Mouse (Mus musculus) liver, embryonic 16.5 days (tissue): Measurements from ENCODE around the gene Ifitm5. TPM values are rescaled to one million over a fixed set of nuclear protein-coding genes. Genes with fewer than 3 reads are reported as not detected.

Experiments used
- ATAC-seq: fragments of 200-750 bp; cut with Nextera tagmentation; 2 replicates; pipeline ENCODE4 v1.8.0; 2017; ENCODE audit warnings: low read depth, mild to moderate bottlenecking, moderate number of reproducible peaks, moderate library complexity
- H3K27ac ChIP-seq: fragments of 300-500 bp; sonication (generic); 2 replicates; pipeline ENCODE4 v1.5.1; 2014; ENCODE audit warnings: mild to moderate bottlenecking, low read length
- H3K27me3 ChIP-seq: fragments of 300-500 bp; sonication (generic); 2 replicates; pipeline ENCODE4 v1.6.1; 2014; ENCODE audit warnings: low read depth, low read length, mixed read lengths; ENCODE audit not compliant: control insufficient read depth, insufficient read depth
- H3K36me3 ChIP-seq: fragments of 300-500 bp; sonication (generic); 2 replicates; pipeline ENCODE4 v1.6.1; 2014; ENCODE audit warnings: mild to moderate bottlenecking; ENCODE audit not compliant: control insufficient read depth, insufficient read depth
- H3K4me1 ChIP-seq: fragments of 300-500 bp; sonication (generic); 2 replicates; pipeline ENCODE4 v1.6.1; 2014; ENCODE audit warnings: low read depth, low read length, mixed read lengths; ENCODE audit not compliant: control insufficient read depth
- H3K4me2 ChIP-seq: fragments of 300-500 bp; sonication (generic); 2 replicates; pipeline ENCODE4 v1.6.1; 2014; ENCODE audit warnings: low read depth, low read length, mixed read lengths
- H3K4me3 ChIP-seq: fragments of 300-500 bp; sonication (generic); 2 replicates; pipeline ENCODE4 v1.5.1; 2014; ENCODE audit warnings: low read depth, mild to moderate bottlenecking, low read length
- H3K9ac ChIP-seq: fragments of 300-500 bp; sonication (generic); 2 replicates; pipeline ENCODE4 v1.6.1; 2014; ENCODE audit warnings: low read depth, low read length
- H3K9me3 ChIP-seq: fragments of 300-500 bp; sonication (generic); replicated peaks from 2 replicates; pipeline ENCODE4 v1.6.1; 2016; ENCODE audit warnings: low read length; ENCODE audit not compliant: control insufficient read depth
- WGBS: fragments of 180-500 bp; shearing (Covaris S2); extraction: QIAGEN DNeasy Blood & Tissue Kit; methylation state at CpG from one replicate; pipeline ENCODE4 v1.1.7; 2014; ENCODE audit not compliant: insufficient replicate concordance; 5-methylcytosine and 5-hydroxymethylcytosine counted together
- polyA plus RNA-seq: library from polyadenylated mRNA; unstranded; fragments of >200 nt; fragmentation: Nextera tagmentation; extraction: Ambion mirVana; gene quantifications from 2 replicates; pipeline ENCODE4 v1.2.1, GENCODE M21; 2015

Ifitm5 gene
- polyA plus RNA-seq, 1 experiment from 2014 or later: 0.26 TPM

- Histone ChIP-seq H3K9ac (peak overlapping the region; percentile 58), H3K36me3 (no peaks in the 10 kb centered on the region), H3K27me3 (no peaks in the 10 kb centered on the region), H3K4me3 (peak overlapping the region; percentile 59), H3K9me3 (no peaks in the 10 kb centered on the region), H3K27ac (peak overlapping the region; percentile 78), H3K4me2 (peak overlapping the region; percentile 59), H3K4me1 (peaks cover 17% of the 10 kb centered on the region)
- no peak for ATAC-seq
- WGBS: 1% methylated on average over 17 of the region's 17 CpGs
Measured at GRCm38 (mm10) chr7:140955342-140955741, 5.3 kb upstream of the Ifitm5 start.

- H3K27ac ChIP-seq: peak overlapping the region; percentile 78
- no peaks in the 10 kb centered on the region for H3K9me3 ChIP-seq
- peak overlapping the region; percentile 59 for H3K4me2 ChIP-seq
- 6% methylated on average over 9 of the region's 9 CpGs for WGBS
- peak; percentile 61 for ATAC-seq
- peak overlapping the region; percentile 59 for H3K4me3 ChIP-seq
- no peaks in the 10 kb centered on the region for H3K27me3 ChIP-seq
- H3K36me3 ChIP-seq: no peaks in the 10 kb centered on the region
- peaks cover 17% of the 10 kb centered on the region for H3K4me1 ChIP-seq
- no peak overlapping the region; the same call in 1 of the 2 replicates for H3K9ac ChIP-seq
Measured at GRCm38 (mm10) chr7:140954733-140955071, 4.6 kb upstream of the Ifitm5 start.

- 25% methylated on average over 15 of the region's 15 CpGs for WGBS
- H3K9me3 ChIP-seq: no peaks in the 10 kb centered on the region
- ATAC-seq: no peak
- no peaks in the 10 kb centered on the region for H3K36me3 ChIP-seq
- H3K27me3 ChIP-seq: no peaks in the 10 kb centered on the region
- H3K4me2 ChIP-seq: peak overlapping the region; percentile 59
- H3K27ac ChIP-seq: peak overlapping the region; percentile 76
- no peak overlapping the region; the same call in 1 of the 2 replicates for H3K9ac ChIP-seq
- peaks cover 17% of the 10 kb centered on the region for H3K4me1 ChIP-seq
- peak overlapping the region; percentile 59 for H3K4me3 ChIP-seq
Measured at GRCm38 (mm10) chr7:140953800-140954732, 4.0 kb upstream of the Ifitm5 start.

GRCm38 (mm10) chr7:140953133-140953532, 3.0 kb upstream of the Ifitm5 start:
- no peak for ATAC-seq
- H3K27me3 ChIP-seq: no peaks in the 10 kb centered on the region
- no peak overlapping the region for H3K27ac ChIP-seq
- H3K4me1 ChIP-seq: peaks cover 17% of the 10 kb centered on the region
- H3K9ac ChIP-seq: no peak overlapping the region
- no peaks in the 10 kb centered on the region for H3K36me3 ChIP-seq
- H3K9me3 ChIP-seq: no peaks in the 10 kb centered on the region
- 49% methylated on average over 11 of the region's 11 CpGs for WGBS
- H3K4me3 ChIP-seq: no peak overlapping the region
- no peak overlapping the region for H3K4me2 ChIP-seq

- ATAC-seq: no peak
- Histone ChIP-seq H3K27ac (no peak overlapping the region), H3K9ac (no peak overlapping the region), H3K4me2 (no peak overlapping the region), H3K27me3 (no peaks in the 10 kb centered on the region), H3K4me3 (no peak overlapping the region), H3K9me3 (no peaks in the 10 kb centered on the region), H3K4me1 (peaks cover 17% of the 10 kb centered on the region), H3K36me3 (no peaks in the 10 kb centered on the region)
- 63% methylated on average over 7 of the region's 7 CpGs for WGBS
Measured at GRCm38 (mm10) chr7:140952441-140952840, 2.4 kb upstream of the Ifitm5 start.

- no peak for ATAC-seq
- H3K4me1 ChIP-seq: peaks cover 17% of the 10 kb centered on the region
- no peaks in the 10 kb centered on the region for H3K27me3 ChIP-seq
- H3K9me3 ChIP-seq: no peaks in the 10 kb centered on the region
- H3K36me3 ChIP-seq: no peaks in the 10 kb centered on the region
- no peak overlapping the region for H3K4me2 ChIP-seq
- no peak overlapping the region for H3K4me3 ChIP-seq
- no peak overlapping the region for H3K27ac ChIP-seq
- WGBS: 52% methylated on average over 6 of the region's 6 CpGs
- no peak overlapping the region for H3K9ac ChIP-seq
Measured at GRCm38 (mm10) chr7:140951765-140952164, 1.7 kb upstream of the Ifitm5 start.

- Histone ChIP-seq H3K9ac (no peak overlapping the region), H3K27me3 (no peaks in the 10 kb centered on the region), H3K4me3 (no peak overlapping the region), H3K4me2 (no peak overlapping the region), H3K27ac (no peak overlapping the region), H3K4me1 (peaks cover 10% of the 10 kb centered on the region), H3K9me3 (no peaks in the 10 kb centered on the region), H3K36me3 (no peaks in the 10 kb centered on the region)
- WGBS: 55% methylated on average over 8 of the region's 8 CpGs
- ATAC-seq: no peak
Measured at GRCm38 (mm10) chr7:140951051-140951450, 960 bp upstream of the Ifitm5 start.

- H3K4me3 ChIP-seq: no peak overlapping the region
- 60% methylated on average over 6 of the region's 6 CpGs for WGBS
- ATAC-seq: no peak
- no peak overlapping the region for H3K9ac ChIP-seq
- H3K4me1 ChIP-seq: peaks cover 8% of the 10 kb centered on the region
- no peaks in the 10 kb centered on the region for H3K27me3 ChIP-seq
- H3K9me3 ChIP-seq: no peaks in the 10 kb centered on the region
- H3K36me3 ChIP-seq: no peaks in the 10 kb centered on the region
- no peak overlapping the region for H3K27ac ChIP-seq
- no peak overlapping the region for H3K4me2 ChIP-seq
Measured at GRCm38 (mm10) chr7:140949255-140949654, 836 bp downstream of the Ifitm5 start.

- Histone ChIP-seq H3K4me3 (no peak overlapping the region), H3K27ac (no peak overlapping the region; the same call in 1 of the 2 replicates), H3K27me3 (no peaks in the 10 kb centered on the region), H3K4me2 (no peak overlapping the region), H3K36me3 (no peaks in the 10 kb centered on the region), H3K9ac (no peak overlapping the region), H3K9me3 (no peaks in the 10 kb centered on the region), H3K4me1 (no peaks in the 10 kb centered on the region; the same call in none of the 2 replicates)
- ATAC-seq: peak; percentile 42
- 26% methylated on average over 8 of the region's 8 CpGs for WGBS
Measured at GRCm38 (mm10) chr7:140948161-140948560, 1.9 kb downstream of the Ifitm5 start.
